Mouse (Mus musculus): ENCODE measurements around the gene Clcnkb. TPM values are rescaled to one million over a fixed set of nuclear protein-coding genes. Genes with fewer than 3 reads are reported as not detected.
A peak's percentile ranks its signal among the peaks of the same experiment; 100 is the strongest.

Gene Clcnkb
- total RNA-seq, 2 experiments from 2014 or later = not detected

GRCm38 (mm10) chr4:141411430-141411992 lies 4.3 kb downstream of the Clcnkb start:
- ATAC-seq (replicated peaks; ENCODE audit: low FRiP score, low TSS enrichment, poor library complexity, severe bottlenecking) = no peak

GRCm38 (mm10) chr4:141408577-141408976 lies 7.2 kb downstream of the Clcnkb start:
- ATAC-seq (replicated peaks; ENCODE audit: low FRiP score, low TSS enrichment, poor library complexity, severe bottlenecking) = no peak

GRCm38 (mm10) chr4:141406516-141407299 lies 9.1 kb downstream of the Clcnkb start:
- peak; percentile 70 for ATAC-seq (replicated peaks; ENCODE audit: low FRiP score, low TSS enrichment, poor library complexity, severe bottlenecking)

GRCm38 (mm10) chr4:141405314-141405622 lies 10.5 kb downstream of the Clcnkb start:
- no peak for ATAC-seq (replicated peaks; ENCODE audit: low FRiP score, low TSS enrichment, poor library complexity, severe bottlenecking)

GRCm38 (mm10) chr4:141404518-141405313 lies 11.1 kb downstream of the Clcnkb start:
- peak; percentile 83 for ATAC-seq (replicated peaks; ENCODE audit: low FRiP score, low TSS enrichment, poor library complexity, severe bottlenecking)

- no peak for ATAC-seq (replicated peaks; ENCODE audit: low FRiP score, low TSS enrichment, poor library complexity, severe bottlenecking)
Measured at GRCm38 (mm10) chr4:141400171-141400570, 15.6 kb downstream of the Clcnkb start.

- no peak for ATAC-seq (replicated peaks; ENCODE audit: low FRiP score, low TSS enrichment, poor library complexity, severe bottlenecking)
Measured at GRCm38 (mm10) chr4:141398545-141398944, 17.3 kb downstream of the Clcnkb start, which contains the start of gene Clcnka. TSS of gene Clcnka (minus strand) at chr4:141398724.

- no peak for ATAC-seq (replicated peaks; ENCODE audit: low FRiP score, low TSS enrichment, poor library complexity, severe bottlenecking)
Measured at GRCm38 (mm10) chr4:141397861-141398260, 18.0 kb downstream of the Clcnkb start.

GRCm38 (mm10) chr4:141394751-141395150 lies 21.1 kb downstream of the Clcnkb start:
- ATAC-seq (replicated peaks; ENCODE audit: low FRiP score, low TSS enrichment, poor library complexity, severe bottlenecking) = no peak

- ATAC-seq (replicated peaks; ENCODE audit: low FRiP score, low TSS enrichment, poor library complexity, severe bottlenecking) = no peak
Measured at GRCm38 (mm10) chr4:141391293-141391692, 24.5 kb downstream of the Clcnkb start.

- no peak for ATAC-seq (replicated peaks; ENCODE audit: low FRiP score, low TSS enrichment, poor library complexity, severe bottlenecking)
Measured at GRCm38 (mm10) chr4:141389366-141390150, 26.3 kb downstream of the Clcnkb start.

GRCm38 (mm10) chr4:141387933-141388332 lies 27.9 kb downstream of the Clcnkb start:
- ATAC-seq (replicated peaks; ENCODE audit: low FRiP score, low TSS enrichment, poor library complexity, severe bottlenecking) = no peak

GRCm38 (mm10) chr4:141387093-141387784 lies 28.6 kb downstream of the Clcnkb start:
- peak; percentile 73 for ATAC-seq (replicated peaks; ENCODE audit: low FRiP score, low TSS enrichment, poor library complexity, severe bottlenecking)

- ATAC-seq (replicated peaks; ENCODE audit: low FRiP score, low TSS enrichment, poor library complexity, severe bottlenecking) = no peak
Measured at GRCm38 (mm10) chr4:141386150-141386549, 29.7 kb downstream of the Clcnkb start.

GRCm38 (mm10) chr4:141385275-141385674 lies 30.5 kb downstream of the Clcnkb start:
- peak; percentile 76 for ATAC-seq (replicated peaks; ENCODE audit: low FRiP score, low TSS enrichment, poor library complexity, severe bottlenecking)

- ATAC-seq (replicated peaks; ENCODE audit: low FRiP score, low TSS enrichment, poor library complexity, severe bottlenecking) = no peak
Measured at GRCm38 (mm10) chr4:141382406-141382805, 33.4 kb downstream of the Clcnkb start.

GRCm38 (mm10) chr4:141379674-141380073 lies 36.1 kb downstream of the Clcnkb start:
- ATAC-seq (replicated peaks; ENCODE audit: low FRiP score, low TSS enrichment, poor library complexity, severe bottlenecking) = no peak

- no peak for ATAC-seq (replicated peaks; ENCODE audit: low FRiP score, low TSS enrichment, poor library complexity, severe bottlenecking)
Measured at GRCm38 (mm10) chr4:141372426-141372825, 43.4 kb downstream of the Clcnkb start.

Data from megakaryocyte-erythroid progenitor cell, adult 5-6 weeks (primary cell).